Mouse (Mus musculus) CH12.LX (cell line): ENCODE data around the gene Mrrf. TPM values are rescaled to one million over a fixed set of nuclear protein-coding genes. Genes with fewer than 3 reads are reported as not detected.

Experiments
- DNase-seq: peaks from one replicate; pipeline ENCODE4 v3.0.0-alpha.2; 2013; ENCODE audit errors: extremely low read depth
- H3K27ac ChIP-seq: 2 replicates; pipeline ENCODE4 v1.5.1; 2012; ENCODE audit warnings: low read depth, mild to moderate bottlenecking, control low read depth, moderate library complexity; ENCODE audit not compliant: insufficient read depth
- H3K27me3 ChIP-seq: replicated peaks from 2 replicates; pipeline ENCODE3; 2012; ENCODE audit warnings: inconsistent platforms
- H3K36me3 ChIP-seq, 2 experiments: replicated peaks in 1 of 2; 2 replicates each; pipeline versions ENCODE3 to v1.6.1; 2012; ENCODE audit warnings: inconsistent platforms in 1 of 2, low read length in 1 of 2, mild to moderate bottlenecking in 1 of 2, mixed read lengths in 1 of 2, moderate library complexity in 1 of 2; ENCODE audit not compliant: control insufficient read depth in 1 of 2, insufficient read depth in 1 of 2
- H3K4me1 ChIP-seq, 2 experiments: 2 replicates each; pipeline ENCODE4 v1.6.1; 2012; ENCODE audit warnings: inconsistent platforms in 1 of 2, moderate library complexity in 1 of 2; ENCODE audit not compliant: insufficient read depth in 2 of 2, control insufficient read depth in 1 of 2
- H3K4me2 ChIP-seq: 2 replicates; pipeline ENCODE4 v1.6.1; 2012; ENCODE audit warnings: low read depth, mild to moderate bottlenecking, control low read depth; ENCODE audit not compliant: poor library complexity, insufficient read depth, severe bottlenecking
- H3K4me3 ChIP-seq, 3 experiments: fragments of 150-350 bp in 1 of 3; sonication (generic) in 1 of 3; replicated peaks in 1 of 3; 2 replicates each; pipeline versions ENCODE3 to v1.5.1; 2011 to 2012; ENCODE audit warnings: low read depth in 2 of 3, low read length in 2 of 3, mild to moderate bottlenecking in 2 of 3, moderate library complexity in 2 of 3, control low read depth in 1 of 3, improper control_type of control experiment in 1 of 3, inconsistent platforms in 1 of 3, mixed read lengths in 1 of 3; ENCODE audit not compliant: poor library complexity in 1 of 3
- H3K79me2 ChIP-seq: replicated peaks from 2 replicates; pipeline ENCODE4 v1.6.1; 2012; ENCODE audit warnings: mild to moderate bottlenecking, moderate library complexity; ENCODE audit not compliant: control insufficient read depth, poor library complexity, insufficient read depth, severe bottlenecking; ENCODE audit errors: extremely low read depth
- H3K9ac ChIP-seq: 2 replicates; pipeline ENCODE4 v1.6.1; 2012; ENCODE audit warnings: low read depth, mild to moderate bottlenecking, control low read depth, moderate library complexity; ENCODE audit not compliant: insufficient read depth
- H3K9me3 ChIP-seq: replicated peaks from 2 replicates; pipeline ENCODE3; 2012; ENCODE audit warnings: low read length, inconsistent platforms, mixed read lengths
- BHLHE40 ChIP-seq: IDR thresholded peaks from 2 replicates; pipeline ENCODE4 v1.6.1; 2011; ENCODE audit warnings: mild to moderate bottlenecking, low read depth, low read length, improper control_type of control experiment
- CHD1 ChIP-seq: IDR thresholded peaks from 2 replicates; pipeline ENCODE4 v1.6.1; 2012; ENCODE audit warnings: low read depth, low read length, improper control_type of control experiment, inconsistent platforms
- CHD2 ChIP-seq: IDR thresholded peaks from 2 replicates; pipeline ENCODE4 v1.6.1; 2011; ENCODE audit warnings: low read length, improper control_type of control experiment
- E2F4 ChIP-seq: IDR thresholded peaks from 2 replicates; pipeline ENCODE4 v1.6.1; 2011; ENCODE audit warnings: low read depth, low read length, improper control_type of control experiment; ENCODE audit not compliant: insufficient replicate concordance
- EP300 ChIP-seq: IDR thresholded peaks from 2 replicates; pipeline ENCODE4 v1.6.1; 2011; ENCODE audit warnings: low read length, improper control_type of control experiment
- ETS1 ChIP-seq: conservative IDR thresholded peaks from 2 replicates; pipeline ENCODE4 v1.6.1; 2012; ENCODE audit warnings: low read depth, mild to moderate bottlenecking, inconsistent platforms, low read length, improper control_type of control experiment, moderate library complexity
- HCFC1 ChIP-seq: IDR thresholded peaks from 2 replicates; pipeline ENCODE4 v1.6.1; 2012; ENCODE audit warnings: low read depth, mild to moderate bottlenecking, inconsistent platforms, low read length, improper control_type of control experiment
- JUN ChIP-seq: IDR thresholded peaks from 2 replicates; pipeline ENCODE4 v1.6.1; 2011; ENCODE audit warnings: low read depth, mild to moderate bottlenecking, low read length, improper control_type of control experiment, moderate library complexity; ENCODE audit not compliant: insufficient read depth
- MAX ChIP-seq: IDR thresholded peaks from 2 replicates; pipeline ENCODE4 v1.6.1; 2011; ENCODE audit warnings: low read length, improper control_type of control experiment
- MAZ ChIP-seq: IDR thresholded peaks from 2 replicates; pipeline ENCODE4 v1.6.1; 2012; ENCODE audit warnings: low read depth, mild to moderate bottlenecking, inconsistent platforms, low read length, improper control_type of control experiment, moderate library complexity
- MEF2A ChIP-seq: IDR thresholded peaks from 2 replicates; pipeline ENCODE4 v1.6.1; 2014; ENCODE audit warnings: low read depth, mild to moderate bottlenecking, inconsistent platforms, low read length, improper control_type of control experiment, borderline replicate concordance
- MYC ChIP-seq: IDR thresholded peaks from 2 replicates; pipeline ENCODE4 v1.6.1; 2011; ENCODE audit warnings: low read depth, mild to moderate bottlenecking, improper control_type of control experiment, low read length
- NELFE ChIP-seq: IDR thresholded peaks from 2 replicates; pipeline ENCODE4 v1.6.1; 2011; ENCODE audit warnings: low read depth, low read length, improper control_type of control experiment
- NRF1 ChIP-seq: IDR thresholded peaks from 2 replicates; pipeline ENCODE4 v1.6.1; 2014; ENCODE audit warnings: low read depth, mild to moderate bottlenecking, inconsistent platforms, low read length, improper control_type of control experiment, moderate library complexity
- PAX5 ChIP-seq: IDR thresholded peaks from 2 replicates; pipeline ENCODE4 v1.6.1; 2012; ENCODE audit warnings: low read length, inconsistent platforms, mixed read lengths
- POLR2A ChIP-seq: IDR thresholded peaks from 2 replicates; pipeline ENCODE4 v1.6.1; 2011; ENCODE audit warnings: low read depth, mild to moderate bottlenecking, improper control_type of control experiment, low read length
- RCOR1 ChIP-seq: conservative IDR thresholded peaks from 2 replicates; pipeline ENCODE4 v1.6.1; 2012; ENCODE audit warnings: low read depth, mild to moderate bottlenecking, inconsistent platforms, low read length, improper control_type of control experiment
- SIN3A ChIP-seq: IDR thresholded peaks from 2 replicates; pipeline ENCODE4 v1.6.1; 2012; ENCODE audit warnings: low read length, improper control_type of control experiment, inconsistent platforms
- USF1 ChIP-seq: IDR thresholded peaks from 2 replicates; pipeline ENCODE4 v1.6.1; 2014; ENCODE audit warnings: low read depth, mild to moderate bottlenecking, inconsistent platforms, low read length, improper control_type of control experiment
- USF2 ChIP-seq: conservative IDR thresholded peaks from 2 replicates; pipeline ENCODE4 v1.6.1; 2011; ENCODE audit warnings: low read depth, low read length, improper control_type of control experiment
- ZC3H11A ChIP-seq: IDR thresholded peaks from 2 replicates; pipeline ENCODE4 v1.6.1; 2012; ENCODE audit warnings: low read depth, mild to moderate bottlenecking, inconsistent platforms, low read length, improper control_type of control experiment
- ZMIZ1 ChIP-seq: IDR thresholded peaks from 2 replicates; pipeline ENCODE4 v1.6.1; 2012; ENCODE audit warnings: low read depth, mild to moderate bottlenecking, inconsistent platforms, low read length, improper control_type of control experiment
- dilution Hi-C: fragments of 300-500 bp; cut with MboI; formaldehyde crosslinking; loops from 2 replicates; pipeline ENCODE4 v1.14.3; 2020; ENCODE audit warnings: low sequenced_read_pairs; ENCODE audit not compliant: extremely low pct_unique_long_range_greater_than_20kb, extremely low pct_ligation_motif_present
- in situ Hi-C: fragments of 300-500 bp; cut with MboI; formaldehyde crosslinking; loops from 3 replicates; pipeline ENCODE4 v1.14.3; 2019; ENCODE audit warnings: low sequenced_read_pairs, low pct_ligation_motif_present, low pct_unique_long_range_greater_than_20kb, mixed read lengths
- polyA plus RNA-seq: library from polyadenylated mRNA; unstranded; fragments of >175 nt; gene quantifications from 2 replicates; pipeline ENCODE4 v1.2.1, GENCODE M21; 2012; ENCODE audit warnings: low read depth; ENCODE audit not compliant: insufficient read length
- total RNA-seq, 2 experiments: library from RNA; depleted of rRNA; stranded (reverse); fragments of 300-350 nt in 1 of 2; fragments of >200 nt in 1 of 2; gene quantifications; 2 replicates each; pipeline ENCODE4 v1.2.3; 2012 to 2014

Gene Mrrf
- total and polyA plus RNA-seq, 3 experiments = 17.2 to 22.2 (median 20.9) TPM

DNA sequence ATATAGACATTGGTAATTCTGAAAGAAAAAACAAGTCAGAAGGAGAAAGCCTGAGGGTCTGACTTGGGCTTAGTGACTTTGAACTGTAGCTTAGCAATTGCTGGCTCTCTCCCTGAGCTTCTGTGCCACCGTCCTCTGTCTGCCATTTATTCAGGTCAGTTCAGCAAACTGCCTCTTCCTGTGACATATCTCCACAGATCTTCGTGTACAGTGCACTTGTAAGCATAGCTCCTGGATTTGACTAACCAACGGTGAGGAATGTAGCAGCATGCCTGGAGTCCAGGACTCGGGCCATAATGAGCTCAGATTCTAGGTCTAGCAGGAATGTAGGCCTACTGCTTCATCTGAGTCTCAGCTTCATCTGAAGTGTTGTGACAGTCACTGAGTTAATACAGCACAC is 33.0 kb downstream of the Mrrf start:
- TF ChIP-seq ZMIZ1 (no peak), NELFE (no peak), JUN (no peak), NRF1 (no peak), BHLHE40 (no peak), CHD1 (no peak), USF1 (no peak), EP300 (no peak), HCFC1 (no peak), RCOR1 (no peak), PAX5 (no peak), E2F4 (no peak), MEF2A (no peak), POLR2A (no peak)
- Histone ChIP-seq H3K4me3 (no peak overlapping the region), H3K27ac (no peak overlapping the region), H3K9ac (no peak overlapping the region), H3K4me2 (no peak overlapping the region), H3K4me1 (no peaks in the 10 kb centered on the region), H3K9me3 (no peaks in the 10 kb centered on the region), H3K79me2 (no peaks in the 10 kb centered on the region), H3K27me3 (no peaks in the 10 kb centered on the region), H3K36me3 (peaks cover 10 to 77% of the 10 kb centered on the region in 2 experiments)
- in situ Hi-C loops (no loop called here), dilution Hi-C loops (no loop called here)
- DNase-seq = no peak

DNA sequence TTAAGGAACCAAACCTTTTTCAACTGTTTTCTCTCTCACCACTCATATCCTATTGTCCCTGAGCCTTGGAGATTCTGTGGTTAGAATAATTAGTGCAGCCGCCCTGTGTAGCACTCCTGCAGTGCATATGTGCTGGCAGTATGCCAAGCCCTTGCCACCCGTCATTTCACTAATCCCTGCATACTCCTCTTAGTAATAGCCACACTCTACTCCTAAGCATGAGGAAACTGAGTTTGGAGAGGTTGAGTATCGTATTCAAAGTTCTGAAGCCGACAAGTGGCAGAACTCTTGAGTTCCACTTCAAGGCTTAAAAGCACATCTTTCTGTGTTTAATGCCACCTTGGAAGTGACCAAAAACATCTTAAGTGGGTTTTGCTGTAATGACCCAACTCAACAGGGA is 35.9 kb downstream of the Mrrf start:
- DNase-seq = no peak
- no peak overlapping the region for H3K4me3 ChIP-seq
- H3K9me3 ChIP-seq = no peaks in the 10 kb centered on the region
- TF ChIP-seq SIN3A = no peak
- dilution Hi-C loops = no loop called here
- H3K4me2 ChIP-seq = no peak overlapping the region
- in situ Hi-C loops = no loop called here
- no peak overlapping the region for H3K27ac ChIP-seq
- H3K36me3 ChIP-seq = peaks cover 11 to 79% of the 10 kb centered on the region in 2 experiments
- no peaks in the 10 kb centered on the region for H3K4me1 ChIP-seq
- no peaks in the 10 kb centered on the region for H3K27me3 ChIP-seq
- H3K9ac ChIP-seq = no peak overlapping the region
- no peaks in the 10 kb centered on the region for H3K79me2 ChIP-seq

DNA sequence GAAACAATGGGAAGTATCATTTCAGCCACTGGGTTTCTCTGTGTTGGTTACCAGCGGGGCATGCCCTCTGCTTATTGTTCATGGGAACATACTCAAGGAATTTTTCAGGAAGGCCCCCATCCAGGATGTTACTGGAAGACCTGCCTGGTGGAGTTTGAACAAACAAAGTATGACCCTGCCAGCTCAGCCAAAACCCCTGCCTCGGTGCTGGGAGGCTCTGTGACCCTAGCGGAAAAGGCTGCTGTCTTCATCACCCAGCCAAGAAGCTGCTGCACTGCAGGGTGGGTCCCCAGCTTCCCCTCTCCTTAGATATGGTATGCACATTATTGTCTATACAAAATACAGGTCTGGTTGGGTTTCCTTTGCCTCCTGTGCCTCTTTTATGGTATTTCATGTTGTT is 36.4 kb downstream of the Mrrf start:
- H3K9ac ChIP-seq = no peak overlapping the region
- no peak overlapping the region for H3K27ac ChIP-seq
- H3K79me2 ChIP-seq = no peaks in the 10 kb centered on the region
- H3K4me3 ChIP-seq = no peak overlapping the region
- no peak for DNase-seq
- no peaks in the 10 kb centered on the region for H3K9me3 ChIP-seq
- no peak for TF ChIP-seq CHD2
- TF ChIP-seq MYC = no peak
- TF ChIP-seq USF2 = no peak
- no peak for TF ChIP-seq MAX
- no peak for TF ChIP-seq MAZ
- no peak for TF ChIP-seq ZC3H11A
- no peak for TF ChIP-seq NELFE
- TF ChIP-seq ETS1 = no peak
- peaks cover 16 to 79% of the 10 kb centered on the region in 2 experiments for H3K36me3 ChIP-seq
- H3K4me2 ChIP-seq = no peak overlapping the region
- in situ Hi-C loops = no loop called here
- no peaks in the 10 kb centered on the region for H3K27me3 ChIP-seq
- dilution Hi-C loops = no loop called here
- H3K4me1 ChIP-seq = no peaks in the 10 kb centered on the region
